Mouse (Mus musculus): ENCODE measurements around the gene Fam129a. TPM values are rescaled to one million over a fixed set of nuclear protein-coding genes. Genes with fewer than 3 reads are reported as not detected.
A peak's percentile ranks its signal among the peaks of the same experiment; 100 is the strongest.

The Fam129a gene
- polyA plus RNA-seq, 1 experiment from 2014 or later: 16.3 TPM

- H3K4me1 ChIP-seq (ENCODE audit: control insufficient read depth, insufficient read depth, low read length): peaks cover 19% of the 10 kb centered on the region
- H3K36me3 ChIP-seq (ENCODE audit: control insufficient read depth, insufficient read depth, low read length): no peaks in the 10 kb centered on the region
- ATAC-seq (ENCODE audit: low read depth): 0 out of 2 replicates have a peak, but pooled peaks have one; percentile 55
- H3K4me3 ChIP-seq (ENCODE audit: low read depth, low read length): no peak overlapping the region
- H3K27ac ChIP-seq (replicated peaks; ENCODE audit: low read depth, low read length): peak overlapping the region; percentile 80
- peak; percentile 86 for DNase-seq (ENCODE audit: low spot score)
- no peaks in the 10 kb centered on the region for H3K9me3 ChIP-seq (ENCODE audit: control insufficient read depth, low read length)
- no peaks in the 10 kb centered on the region for H3K27me3 ChIP-seq (replicated peaks; ENCODE audit: control insufficient read depth, insufficient read depth, low read length)
- H3K4me2 ChIP-seq (ENCODE audit: low read depth, low read length): no peak overlapping the region
- WGBS: 36% methylated on average over 8 of the region's 8 CpGs
- H3K9ac ChIP-seq (ENCODE audit: low read depth, low read length): no peak overlapping the region
Observed at GRCm38 (mm10) chr1:151580200-151580982, 9.4 kb downstream of the Fam129a start.

GRCm38 (mm10) chr1:151581454-151581853 is 10.5 kb downstream of the Fam129a start:
- no peaks in the 10 kb centered on the region for H3K27me3 ChIP-seq (replicated peaks; ENCODE audit: control insufficient read depth, insufficient read depth, low read length)
- no peak overlapping the region for H3K4me3 ChIP-seq (ENCODE audit: low read depth, low read length)
- H3K27ac ChIP-seq (replicated peaks; ENCODE audit: low read depth, low read length): peak overlapping the region; percentile 80; the same call in 1 of the 2 replicates
- H3K9ac ChIP-seq (ENCODE audit: low read depth, low read length): no peak overlapping the region
- H3K4me2 ChIP-seq (ENCODE audit: low read depth, low read length): no peak overlapping the region
- H3K9me3 ChIP-seq (ENCODE audit: control insufficient read depth, low read length): no peaks in the 10 kb centered on the region
- DNase-seq (ENCODE audit: low spot score) (no peak), ATAC-seq (ENCODE audit: low read depth) (no peak)
- no peaks in the 10 kb centered on the region for H3K36me3 ChIP-seq (ENCODE audit: control insufficient read depth, insufficient read depth, low read length)
- peaks cover 19% of the 10 kb centered on the region for H3K4me1 ChIP-seq (ENCODE audit: control insufficient read depth, insufficient read depth, low read length)
- WGBS: 71% methylated on average over 6 of the region's 6 CpGs

GRCm38 (mm10) chr1:151581977-151582376 is 11.0 kb downstream of the Fam129a start:
- ATAC-seq (ENCODE audit: low read depth) (no peak), DNase-seq (ENCODE audit: low spot score) (no peak)
- Histone ChIP-seq H3K36me3 (ENCODE audit: control insufficient read depth, insufficient read depth, low read length) (no peaks in the 10 kb centered on the region), H3K27me3 (replicated peaks; ENCODE audit: control insufficient read depth, insufficient read depth, low read length) (no peaks in the 10 kb centered on the region), H3K4me3 (ENCODE audit: low read depth, low read length) (no peak overlapping the region), H3K9me3 (ENCODE audit: control insufficient read depth, low read length) (no peaks in the 10 kb centered on the region), H3K27ac (replicated peaks; ENCODE audit: low read depth, low read length) (no peak overlapping the region), H3K4me2 (ENCODE audit: low read depth, low read length) (no peak overlapping the region), H3K9ac (ENCODE audit: low read depth, low read length) (no peak overlapping the region), H3K4me1 (ENCODE audit: control insufficient read depth, insufficient read depth, low read length) (peaks cover 19% of the 10 kb centered on the region)
- 91% methylated on average over 2 of the region's 4 CpGs for WGBS

GRCm38 (mm10) chr1:151583457-151584181 is 12.6 kb downstream of the Fam129a start:
- WGBS: 54% methylated on average over 8 of the region's 8 CpGs
- H3K27ac ChIP-seq (replicated peaks; ENCODE audit: low read depth, low read length): no peak overlapping the region
- DNase-seq (ENCODE audit: low spot score) (no peak), ATAC-seq (ENCODE audit: low read depth) (no peak)
- H3K4me1 ChIP-seq (ENCODE audit: control insufficient read depth, insufficient read depth, low read length): peaks cover 19% of the 10 kb centered on the region
- no peak overlapping the region for H3K9ac ChIP-seq (ENCODE audit: low read depth, low read length)
- H3K4me2 ChIP-seq (ENCODE audit: low read depth, low read length): no peak overlapping the region
- no peaks in the 10 kb centered on the region for H3K9me3 ChIP-seq (ENCODE audit: control insufficient read depth, low read length)
- H3K36me3 ChIP-seq (ENCODE audit: control insufficient read depth, insufficient read depth, low read length): no peaks in the 10 kb centered on the region
- no peak overlapping the region for H3K4me3 ChIP-seq (ENCODE audit: low read depth, low read length)
- H3K27me3 ChIP-seq (replicated peaks; ENCODE audit: control insufficient read depth, insufficient read depth, low read length): no peaks in the 10 kb centered on the region

- no peak overlapping the region for H3K4me2 ChIP-seq (ENCODE audit: low read depth, low read length)
- H3K4me3 ChIP-seq (ENCODE audit: low read depth, low read length): no peak overlapping the region
- WGBS: 51% methylated on average over 1 of the region's 1 CpGs
- H3K36me3 ChIP-seq (ENCODE audit: control insufficient read depth, insufficient read depth, low read length): no peaks in the 10 kb centered on the region
- DNase-seq (ENCODE audit: low spot score) (no peak), ATAC-seq (ENCODE audit: low read depth) (no peak)
- H3K27me3 ChIP-seq (replicated peaks; ENCODE audit: control insufficient read depth, insufficient read depth, low read length): no peaks in the 10 kb centered on the region
- H3K27ac ChIP-seq (replicated peaks; ENCODE audit: low read depth, low read length): no peak overlapping the region
- no peak overlapping the region for H3K9ac ChIP-seq (ENCODE audit: low read depth, low read length)
- H3K9me3 ChIP-seq (ENCODE audit: control insufficient read depth, low read length): no peaks in the 10 kb centered on the region
- H3K4me1 ChIP-seq (ENCODE audit: control insufficient read depth, insufficient read depth, low read length): peaks cover 19% of the 10 kb centered on the region
Observed at GRCm38 (mm10) chr1:151584182-151584471, 13.1 kb downstream of the Fam129a start.

- DNase-seq (ENCODE audit: low spot score) (no peak), ATAC-seq (ENCODE audit: low read depth) (no peak)
- WGBS: 77% methylated on average over 11 of the region's 11 CpGs
- no peak overlapping the region for H3K27ac ChIP-seq (replicated peaks; ENCODE audit: low read depth, low read length)
- H3K9ac ChIP-seq (ENCODE audit: low read depth, low read length): no peak overlapping the region
- no peaks in the 10 kb centered on the region for H3K27me3 ChIP-seq (replicated peaks; ENCODE audit: control insufficient read depth, insufficient read depth, low read length)
- H3K4me2 ChIP-seq (ENCODE audit: low read depth, low read length): no peak overlapping the region
- H3K4me1 ChIP-seq (ENCODE audit: control insufficient read depth, insufficient read depth, low read length): peaks cover 19% of the 10 kb centered on the region
- H3K4me3 ChIP-seq (ENCODE audit: low read depth, low read length): no peak overlapping the region
- no peaks in the 10 kb centered on the region for H3K36me3 ChIP-seq (ENCODE audit: control insufficient read depth, insufficient read depth, low read length)
- no peaks in the 10 kb centered on the region for H3K9me3 ChIP-seq (ENCODE audit: control insufficient read depth, low read length)
Observed at GRCm38 (mm10) chr1:151584565-151585216, 13.7 kb downstream of the Fam129a start.

- no peak overlapping the region for H3K9ac ChIP-seq (ENCODE audit: low read depth, low read length)
- H3K27me3 ChIP-seq (replicated peaks; ENCODE audit: control insufficient read depth, insufficient read depth, low read length): no peaks in the 10 kb centered on the region
- no peak for DNase-seq (ENCODE audit: low spot score)
- peaks cover 18% of the 10 kb centered on the region for H3K4me1 ChIP-seq (ENCODE audit: control insufficient read depth, insufficient read depth, low read length)
- H3K9me3 ChIP-seq (ENCODE audit: control insufficient read depth, low read length): no peaks in the 10 kb centered on the region
- no peak overlapping the region for H3K4me3 ChIP-seq (ENCODE audit: low read depth, low read length)
- no peak for ATAC-seq (ENCODE audit: low read depth)
- H3K4me2 ChIP-seq (ENCODE audit: low read depth, low read length): no peak overlapping the region
- 71% methylated on average over 4 of the region's 4 CpGs for WGBS
- no peaks in the 10 kb centered on the region for H3K36me3 ChIP-seq (ENCODE audit: control insufficient read depth, insufficient read depth, low read length)
- no peak overlapping the region for H3K27ac ChIP-seq (replicated peaks; ENCODE audit: low read depth, low read length)
Observed at GRCm38 (mm10) chr1:151585647-151586046, 14.7 kb downstream of the Fam129a start.

GRCm38 (mm10) chr1:151592085-151593017 is 21.4 kb downstream of the Fam129a start:
- Histone ChIP-seq H3K27me3 (replicated peaks; ENCODE audit: control insufficient read depth, insufficient read depth, low read length) (no peaks in the 10 kb centered on the region), H3K4me2 (ENCODE audit: low read depth, low read length) (no peak overlapping the region), H3K9me3 (ENCODE audit: control insufficient read depth, low read length) (no peaks in the 10 kb centered on the region), H3K36me3 (ENCODE audit: control insufficient read depth, insufficient read depth, low read length) (no peaks in the 10 kb centered on the region), H3K27ac (replicated peaks; ENCODE audit: low read depth, low read length) (no peak overlapping the region), H3K4me3 (ENCODE audit: low read depth, low read length) (no peak overlapping the region), H3K4me1 (ENCODE audit: control insufficient read depth, insufficient read depth, low read length) (no peaks in the 10 kb centered on the region), H3K9ac (ENCODE audit: low read depth, low read length) (no peak overlapping the region)
- WGBS: 67% methylated on average over 13 of the region's 13 CpGs
- no peak for DNase-seq (ENCODE audit: low spot score)
- no peak for ATAC-seq (ENCODE audit: low read depth)
